Mouse (Mus musculus) heart, adult 2 months (tissue): ENCODE results near the gene Prrt2. TPM values are rescaled to one million over a fixed set of nuclear protein-coding genes. Genes with fewer than 3 reads are reported as not detected.

ENCODE experiments used
- DNase-seq, 2 experiments: peaks; one replicate each; pipeline ENCODE4 v3.0.0; 2021
- H3K27ac ChIP-seq: fragments of 200-600 bp; 2 replicates; pipeline ENCODE4 v1.8.1; 2022
- H3K27me3 ChIP-seq: fragments of 200-500 bp; 2 replicates; pipeline ENCODE4 v1.6.1; 2012; ENCODE audit warnings: mild to moderate bottlenecking, low read length, inconsistent platforms, mixed read lengths; ENCODE audit not compliant: control insufficient read depth, insufficient read depth
- H3K36me3 ChIP-seq: fragments of 200-500 bp; 2 replicates; pipeline ENCODE4 v1.6.1; 2012; ENCODE audit warnings: low read length, inconsistent platforms; ENCODE audit not compliant: control insufficient read depth, insufficient read depth
- H3K4me1 ChIP-seq: fragments of 200-500 bp; 2 replicates; pipeline ENCODE4 v1.6.1; 2011; ENCODE audit warnings: low read length; ENCODE audit not compliant: control insufficient read depth, insufficient read depth
- H3K4me3 ChIP-seq: fragments of 200-600 bp; 2 replicates; pipeline ENCODE4 v1.8.1; 2022
- H3K79me2 ChIP-seq: fragments of 200-500 bp; replicated peaks from 2 replicates; pipeline ENCODE4 v1.6.1; 2012; ENCODE audit warnings: mild to moderate bottlenecking, inconsistent platforms, low read length, moderate library complexity, mixed read lengths; ENCODE audit not compliant: control insufficient read depth, insufficient read depth
- H3K9ac ChIP-seq: fragments of 200-500 bp; 2 replicates; pipeline ENCODE4 v1.6.1; 2012; ENCODE audit warnings: low read depth, mild to moderate bottlenecking, control low read depth, inconsistent platforms, low read length, mixed read lengths
- CTCF ChIP-seq: fragments of 200-600 bp; IDR thresholded peaks from 2 replicates; pipeline ENCODE4 v1.8.1; 2022; ENCODE audit warnings: antibody characterized with exemption, mild to moderate bottlenecking, moderate library complexity
- EP300 ChIP-seq: fragments of 200-500 bp; IDR thresholded peaks from 2 replicates; pipeline ENCODE4 v1.6.1; 2011; ENCODE audit warnings: low read depth, low read length, control low read depth; ENCODE audit not compliant: insufficient read depth
- POLR2A ChIP-seq: fragments of 200-500 bp; IDR thresholded peaks from 2 replicates; pipeline ENCODE4 v1.6.1; 2011; ENCODE audit warnings: mild to moderate bottlenecking, low read depth, low read length, control low read depth; ENCODE audit not compliant: insufficient read depth
- WGBS: fragments of 180-500 bp; shearing (Covaris S2); methylation state at CpG from one replicate; pipeline ENCODE4 v1.1.7; 2018; 5-methylcytosine and 5-hydroxymethylcytosine counted together
- intact Hi-C: fragments of 180-260 bp; cut with DNase I; formaldehyde crosslinking; loops from one replicate; pipeline ENCODE4 v1.15.1; 2025
- polyA plus RNA-seq: library from polyadenylated mRNA; depleted of rRNA; stranded (reverse); fragments of >200 nt; gene quantifications from 2 replicates; pipeline ENCODE4 v1.2.3, GENCODE M21; 2012
- total RNA-seq, 2 experiments: library from RNA; stranded (reverse); gene quantifications; 2 replicates each; pipeline ENCODE4 v1.2.3; 2021

Gene Prrt2
- total and polyA plus RNA-seq, 3 experiments, result 0.63 to 5.7 (median 0.77) TPM

DNA sequence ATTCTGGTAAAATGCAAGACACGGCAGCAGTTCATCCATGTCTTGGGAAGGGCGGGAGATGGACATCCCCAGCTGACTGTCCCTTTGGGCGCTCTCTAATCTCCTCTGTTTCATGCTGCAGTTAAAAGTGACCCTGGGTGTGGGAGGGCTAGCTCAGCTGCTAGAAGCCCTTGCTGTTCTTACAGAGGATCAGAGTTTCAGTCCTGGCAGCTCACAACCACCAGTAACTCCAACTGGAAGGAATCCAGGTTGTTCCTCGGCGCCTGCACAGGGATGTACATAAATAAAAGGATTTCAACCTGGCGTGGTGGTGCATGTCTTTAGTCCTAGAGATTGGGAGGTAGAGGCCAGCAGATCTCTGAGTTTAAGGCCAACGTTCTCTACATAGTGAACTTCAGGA is 37.9 kb downstream of the Prrt2 start:
- Histone ChIP-seq H3K27me3 (no peaks in the 10 kb centered on the region), H3K4me1 (no peaks in the 10 kb centered on the region; the same call in 1 of the 2 replicates), H3K36me3 (peaks cover 3% of the 10 kb centered on the region; the same call in 1 of the 2 replicates), H3K4me3 (no peak overlapping the region), H3K9ac (no peak overlapping the region), H3K79me2 (no peaks in the 10 kb centered on the region), H3K27ac (no peak overlapping the region)
- TF ChIP-seq POLR2A (no peak), EP300 (no peak), CTCF (no peak)
- intact Hi-C loops, result no loop called here
- DNase-seq, result no peak
- 65% methylated on average over 7 of the region's 7 CpGs for WGBS

DNA sequence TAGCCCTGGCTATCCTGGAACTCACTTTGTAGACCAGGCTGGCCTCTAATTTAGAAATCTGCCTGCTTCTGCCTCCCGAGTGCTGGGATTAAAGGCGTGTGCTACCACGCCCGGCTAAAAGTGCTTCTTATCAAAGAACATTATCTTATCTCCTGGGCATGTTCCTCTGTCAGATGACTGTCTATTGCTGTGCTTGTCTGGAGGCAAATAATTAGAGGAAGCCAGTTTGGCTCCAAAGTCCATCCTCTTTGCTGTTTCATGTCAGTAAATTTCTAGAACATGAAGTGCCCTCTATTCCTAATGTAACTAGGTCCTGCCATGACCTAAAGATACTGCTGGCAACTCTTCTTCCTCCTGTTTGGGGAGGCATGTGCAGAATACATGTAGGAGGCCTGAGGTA is 39.0 kb downstream of the Prrt2 start:
- no peaks in the 10 kb centered on the region for H3K27me3 ChIP-seq
- TF ChIP-seq EP300 (no peak), CTCF (no peak), POLR2A (no peak)
- H3K79me2 ChIP-seq, result no peaks in the 10 kb centered on the region
- peaks cover 3% of the 10 kb centered on the region; the same call in 1 of the 2 replicates for H3K36me3 ChIP-seq
- intact Hi-C loops, result no loop called here
- DNase-seq, result no peak
- H3K4me3 ChIP-seq, result no peak overlapping the region
- H3K4me1 ChIP-seq, result peaks cover 2% of the 10 kb centered on the region
- 67% methylated on average over 4 of the region's 4 CpGs for WGBS
- no peak overlapping the region for H3K27ac ChIP-seq
- H3K9ac ChIP-seq, result no peak overlapping the region

DNA sequence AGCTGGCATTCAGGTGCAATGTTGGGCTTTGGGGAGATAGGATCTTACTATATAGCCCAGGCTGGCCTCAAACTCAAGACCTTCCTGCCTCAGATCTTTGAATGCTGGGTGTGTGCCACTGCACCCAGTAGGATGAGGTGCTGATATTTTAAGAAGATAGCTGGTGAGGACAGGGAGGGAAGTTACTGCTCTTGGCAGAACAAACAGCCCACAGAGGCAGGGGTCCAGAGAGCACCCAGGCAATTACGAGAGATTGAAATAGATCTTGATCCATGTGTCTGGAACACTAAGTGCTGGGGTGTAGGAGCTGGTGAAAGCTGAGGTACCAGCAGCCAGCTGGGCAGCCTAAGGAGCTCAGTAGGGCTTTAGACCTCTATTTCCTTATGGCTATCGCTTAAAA is 39.4 kb downstream of the Prrt2 start:
- 74% methylated on average over 2 of the region's 2 CpGs for WGBS

DNA sequence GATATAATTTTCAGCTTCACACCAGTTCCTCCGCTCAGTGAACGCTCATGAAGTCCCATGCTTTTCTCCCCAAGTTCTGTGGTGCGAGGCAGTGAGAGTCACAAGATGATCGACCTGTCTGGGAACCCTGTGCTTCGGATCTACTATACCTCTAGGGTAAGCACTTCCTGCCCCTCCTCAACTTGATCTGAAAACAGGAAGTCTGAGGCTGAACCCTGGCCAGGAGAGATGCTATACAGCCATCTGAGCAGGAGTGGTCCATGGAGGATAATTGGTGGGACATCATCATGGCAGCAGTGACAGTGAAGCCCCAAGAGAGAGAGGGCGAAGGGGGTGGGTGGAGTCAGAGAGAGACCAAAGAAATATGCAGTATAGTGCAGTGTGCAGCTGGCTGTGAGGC is 42.2 kb downstream of the Prrt2 start:
- Histone ChIP-seq H3K27ac (no peak overlapping the region), H3K4me3 (no peak overlapping the region), H3K36me3 (peaks cover 3% of the 10 kb centered on the region; the same call in 1 of the 2 replicates), H3K27me3 (no peaks in the 10 kb centered on the region), H3K4me1 (peaks cover 8% of the 10 kb centered on the region), H3K9ac (no peak overlapping the region), H3K79me2 (peaks cover 3% of the 10 kb centered on the region; the same call in 1 of the 2 replicates)
- TF ChIP-seq EP300 (no peak), POLR2A (no peak), CTCF (no peak)
- DNase-seq, result no peak
- WGBS, result 62% methylated on average over 6 of the region's 6 CpGs
- intact Hi-C loops, result no loop called here

More for the DNA sequence above, 39.4 kb downstream of the Prrt2 start:
- H3K79me2 ChIP-seq, result peaks cover under 1% of the 10 kb centered on the region; the same call in 1 of the 2 replicates
- TF ChIP-seq EP300, result no peak
- TF ChIP-seq CTCF, result no peak
- TF ChIP-seq POLR2A, result no peak
- no peaks in the 10 kb centered on the region for H3K27me3 ChIP-seq
- no peak for DNase-seq
- H3K4me3 ChIP-seq, result no peak overlapping the region
- no peak overlapping the region for H3K27ac ChIP-seq
- H3K4me1 ChIP-seq, result peaks cover 4% of the 10 kb centered on the region
- intact Hi-C loops, result no loop called here
- H3K36me3 ChIP-seq, result peaks cover 3% of the 10 kb centered on the region; the same call in 1 of the 2 replicates
- no peak overlapping the region for H3K9ac ChIP-seq

- peak overlapping the region; percentile 100 for H3K27ac ChIP-seq
- H3K4me1 ChIP-seq, result peaks cover 10% of the 10 kb centered on the region
- peak overlapping the region; percentile 91 for H3K9ac ChIP-seq
- peak overlapping the region; percentile 100 for H3K4me3 ChIP-seq
- TF ChIP-seq CTCF, result no peak
- TF ChIP-seq POLR2A, result no peak
- TF ChIP-seq EP300, result no peak
- peaks cover 3% of the 10 kb centered on the region; the same call in 1 of the 2 replicates for H3K79me2 ChIP-seq
- DNase-seq, result peak in 1 of 2 experiments; percentile 35
- intact Hi-C loops, result loop anchor here (1.0 to 2.0 kb wide), 3 partner anchors 40 to 114 kb away; partner anchors contain the start of genes Ino80e, Kctd13 and Pagr1a
- H3K27me3 ChIP-seq, result no peaks in the 10 kb centered on the region
- peaks cover 3% of the 10 kb centered on the region; the same call in 1 of the 2 replicates for H3K36me3 ChIP-seq
- WGBS, result 23% methylated on average over 14 of the region's 14 CpGs
These were observed 44.0 kb downstream of the Prrt2 start for GRCm38 (mm10) chr7:126976878-126977459.
